Mouse (Mus musculus) MN1 (cell line): ENCODE measurements at regions not wholly inside any gene's neighbourhood (a gene's known extent, or its start where the extent isn't known, plus 50 kb on each side); places are given as distances from the start of the nearest gene placed in this dataset.

Experiments used
- DNase-seq: peaks from one replicate; pipeline ENCODE4 v3.0.0-alpha.2; 2016; ENCODE audit warnings: low spot score

DNA sequence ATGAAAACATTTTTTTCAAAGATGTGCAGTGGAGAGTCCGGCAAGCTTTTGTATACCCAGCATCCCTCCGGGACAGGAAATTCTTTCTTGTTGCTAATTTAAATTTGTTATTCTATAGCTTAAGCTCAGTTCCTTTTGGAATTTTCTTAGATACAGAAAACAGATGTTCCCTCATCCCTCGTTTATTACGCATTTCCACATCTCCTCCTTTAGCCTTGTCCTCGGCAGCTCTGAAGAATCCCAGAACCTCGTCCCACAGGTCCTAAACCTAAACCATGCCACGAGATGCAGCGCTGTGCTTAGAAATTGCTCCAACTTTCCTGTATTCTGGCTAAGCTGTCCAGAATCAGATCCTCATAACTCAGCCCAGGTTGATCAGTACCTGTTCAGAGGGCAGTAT is 332.0 kb downstream of the Adgrl2 start:
- DNase-seq: no peak

DNA sequence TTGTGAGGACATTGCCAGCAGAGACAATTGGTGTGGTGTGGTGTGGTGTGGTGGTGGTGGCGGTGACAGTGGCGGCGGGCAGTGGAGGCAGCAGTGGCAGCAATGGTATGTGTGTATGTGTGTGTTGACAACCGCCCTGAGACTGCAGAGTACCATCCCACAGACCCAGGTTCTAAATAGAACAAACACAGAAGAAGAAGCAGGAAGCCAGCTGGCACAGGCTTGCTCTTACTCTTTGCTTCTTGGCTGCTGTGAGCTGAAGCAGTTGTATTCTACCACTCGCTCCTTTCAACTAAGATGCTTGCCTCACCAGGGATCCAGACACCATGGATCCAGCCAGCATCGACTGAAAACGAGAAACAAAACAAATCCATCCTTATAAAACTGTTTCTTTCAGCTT is 334.2 kb downstream of the Adgrl2 start:
- no peak for DNase-seq

DNA sequence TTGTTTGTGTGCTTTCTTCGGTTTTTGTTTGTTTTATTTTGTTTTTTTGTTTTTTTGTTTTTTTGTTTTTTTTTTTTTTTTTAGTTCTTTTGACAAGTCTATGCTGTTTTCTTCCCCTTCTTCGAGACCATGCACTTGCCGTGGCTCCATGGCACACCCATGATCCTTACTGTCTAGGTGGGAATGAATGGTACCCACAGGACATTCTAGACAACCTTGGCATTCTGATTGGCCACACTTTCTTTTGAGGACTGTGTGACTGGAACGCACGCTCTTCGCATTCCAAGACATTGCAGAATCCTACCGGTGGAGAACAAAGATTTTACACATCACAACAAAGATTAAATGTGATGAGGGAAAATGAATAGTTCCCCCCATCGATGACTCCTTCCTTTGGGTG is 340.1 kb downstream of the Adgrl2 start:
- no peak for DNase-seq

DNA sequence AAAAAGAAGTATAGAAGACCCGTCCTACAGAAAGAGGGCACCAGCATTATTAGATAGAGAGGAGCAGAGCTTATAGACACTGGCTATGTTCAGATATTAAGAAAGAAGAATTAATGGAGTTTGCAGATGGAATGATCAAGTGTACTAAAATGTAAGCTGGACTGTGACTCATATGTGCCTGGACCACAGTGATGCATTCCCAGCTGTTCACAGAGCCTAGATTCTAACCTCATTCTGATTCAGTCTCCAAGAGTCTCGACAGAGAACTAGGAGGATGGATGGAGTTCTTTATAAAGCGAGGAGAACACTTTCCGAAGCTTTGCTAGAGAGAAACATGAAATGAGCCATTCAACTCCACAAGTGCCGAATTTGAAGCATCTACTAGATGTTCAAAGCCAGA is 345.4 kb downstream of the Adgrl2 start:
- DNase-seq: no peak

DNA sequence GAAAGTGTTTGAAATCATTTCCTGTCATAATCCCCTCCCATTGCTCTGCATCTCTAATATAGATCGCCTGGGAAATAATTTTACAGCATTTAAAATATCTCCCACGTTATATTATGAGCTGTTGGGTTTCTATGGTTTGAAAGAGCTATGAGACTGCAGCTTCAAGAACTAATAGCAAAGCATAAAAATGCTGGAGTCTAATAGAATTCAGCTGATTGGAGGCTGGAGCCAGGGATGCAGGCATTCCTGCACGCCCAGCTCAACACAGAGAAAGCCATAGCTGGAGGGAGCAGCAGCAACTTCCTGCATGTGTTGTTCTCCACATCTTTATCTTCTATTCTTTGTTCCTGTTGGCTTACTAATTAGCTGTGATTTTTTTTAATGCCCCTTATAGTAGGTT is 348.8 kb downstream of the Adgrl2 start:
- no peak for DNase-seq

DNA sequence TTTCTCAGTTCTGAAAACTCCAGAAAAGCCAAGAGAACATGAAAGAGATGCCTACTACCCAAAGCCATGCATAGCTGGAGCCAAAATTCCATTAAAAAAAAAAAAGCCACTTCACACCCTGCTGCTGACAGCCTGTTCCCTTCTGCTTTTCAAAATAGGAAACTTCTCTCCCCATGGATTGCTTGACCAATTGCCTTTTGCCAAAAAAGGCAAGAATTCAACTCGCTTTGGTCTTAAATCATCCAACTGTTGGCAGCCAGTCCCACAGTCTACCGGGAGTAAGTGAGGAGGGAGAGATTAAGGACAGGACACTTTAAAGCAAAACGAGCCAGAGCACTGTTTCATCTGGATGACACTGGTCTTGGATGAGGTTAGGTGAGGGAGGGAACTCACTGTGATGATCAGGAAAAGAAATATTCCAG is 349.7 kb downstream of the Adgrl2 start:
- DNase-seq: no peak

DNA sequence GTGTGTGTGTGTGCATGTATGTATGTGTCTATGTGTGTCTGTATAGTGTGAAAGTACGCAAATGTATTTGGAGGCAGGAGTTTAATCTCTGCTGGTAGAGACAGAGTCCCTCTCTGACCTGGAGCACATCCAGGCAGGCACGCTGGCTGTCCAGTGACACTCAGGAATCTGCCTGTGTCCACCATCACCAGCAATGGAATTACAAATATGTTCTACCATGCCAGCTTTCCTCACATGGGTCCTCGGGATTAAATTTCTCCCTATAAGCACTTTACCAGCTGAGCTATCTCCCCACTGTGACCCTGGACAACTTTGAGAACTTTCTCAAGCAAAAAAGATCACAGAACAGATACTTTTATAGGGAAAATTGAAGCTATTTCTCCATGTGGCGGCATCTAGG is 355.3 kb downstream of the Adgrl2 start:
- DNase-seq: no peak

DNA sequence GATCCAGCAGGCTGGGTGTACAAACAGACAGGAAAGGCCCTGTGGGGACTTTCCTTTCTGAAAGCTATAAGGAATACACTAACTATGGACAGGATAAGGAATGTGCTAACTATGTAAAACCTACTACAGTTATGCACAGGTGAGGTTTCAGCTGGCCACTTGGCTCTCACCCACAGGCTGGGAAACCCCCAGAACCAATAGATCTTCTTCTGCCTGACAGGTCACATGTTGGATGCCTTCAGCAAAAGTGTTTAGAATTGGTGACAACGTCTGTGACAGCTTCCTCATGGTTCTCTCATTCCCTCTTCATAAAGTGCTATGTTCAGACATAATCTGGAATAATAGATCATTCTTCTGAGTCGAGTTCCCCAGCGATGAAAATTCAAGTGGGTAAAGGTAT is 356.0 kb downstream of the Adgrl2 start:
- no peak for DNase-seq

DNA sequence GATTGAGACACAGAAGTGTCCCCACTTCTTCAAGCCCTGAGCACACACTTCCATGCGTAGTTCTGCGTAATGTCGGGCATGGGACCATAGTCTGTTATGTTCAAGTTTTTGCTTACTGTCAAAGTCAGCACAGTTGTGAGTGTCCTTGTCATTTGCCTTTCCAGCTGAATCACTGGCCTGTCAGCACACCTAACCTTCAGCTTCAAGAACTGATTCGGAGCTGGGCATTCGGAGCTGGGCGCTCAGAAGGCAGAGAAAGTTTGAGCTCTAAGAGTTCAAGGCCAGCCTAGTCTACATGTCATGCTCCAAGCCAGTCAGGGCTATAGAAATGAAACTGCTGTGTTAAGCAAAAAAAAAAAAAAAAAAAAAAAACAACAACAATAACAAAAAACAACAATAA is 357.1 kb downstream of the Adgrl2 start:
- no peak for DNase-seq

DNA sequence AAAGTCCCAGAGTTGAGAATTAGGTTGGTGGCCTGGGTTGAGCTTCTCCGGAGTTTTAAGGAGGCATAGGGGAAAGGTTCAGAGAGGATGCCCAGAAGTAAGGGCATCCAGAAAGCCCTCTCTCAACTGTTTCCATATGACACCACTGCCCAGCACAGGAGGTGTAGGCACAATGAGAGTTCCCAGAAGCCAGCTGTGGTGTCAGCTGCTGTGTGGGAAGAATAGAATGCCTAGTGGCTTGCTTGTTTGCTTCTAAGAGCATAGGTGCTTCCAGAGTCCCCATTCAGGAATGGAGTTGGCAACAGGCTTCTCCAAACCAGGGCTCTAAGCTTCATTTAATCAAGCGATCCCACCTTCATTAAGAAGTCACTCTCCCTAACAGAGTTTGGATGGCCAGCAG is 357.9 kb downstream of the Adgrl2 start:
- no peak for DNase-seq

DNA sequence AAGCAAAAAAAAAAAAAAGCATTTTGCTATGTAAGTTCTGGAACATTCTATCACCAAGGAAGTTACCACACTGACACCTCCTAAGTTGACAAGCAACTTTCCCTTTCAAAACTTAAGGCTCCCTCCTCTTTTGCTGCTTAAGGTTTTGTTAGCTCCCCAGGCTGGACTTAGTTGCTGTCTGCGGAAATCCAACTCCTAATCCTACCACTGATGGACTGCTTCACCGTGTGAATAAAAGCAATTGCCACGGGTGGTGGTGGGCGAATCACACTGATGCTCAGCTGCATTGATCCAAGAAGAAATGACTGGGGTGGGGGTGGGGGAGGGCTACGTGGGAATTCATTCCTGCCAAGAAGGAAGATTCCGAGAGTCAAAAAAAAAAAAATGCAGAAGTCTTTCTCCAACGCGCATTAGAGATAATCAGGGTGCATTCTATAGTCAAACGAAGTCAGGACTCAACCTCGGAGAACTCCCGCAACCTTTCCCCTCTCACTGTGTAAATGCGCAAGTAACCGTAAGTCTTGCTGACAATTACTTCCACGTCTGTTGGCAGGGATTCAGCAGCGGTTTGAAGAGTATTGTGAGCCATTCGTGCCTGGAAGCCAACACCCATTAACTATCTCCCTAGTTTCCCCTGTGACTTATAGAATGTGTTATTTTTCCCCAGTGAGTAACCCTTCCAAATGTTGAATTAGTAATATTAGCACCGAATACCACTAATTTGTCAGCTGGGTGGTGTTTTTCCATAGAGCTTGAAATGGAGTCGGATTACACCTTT is 358.8 kb downstream of the Adgrl2 start:
- no peak for DNase-seq

DNA sequence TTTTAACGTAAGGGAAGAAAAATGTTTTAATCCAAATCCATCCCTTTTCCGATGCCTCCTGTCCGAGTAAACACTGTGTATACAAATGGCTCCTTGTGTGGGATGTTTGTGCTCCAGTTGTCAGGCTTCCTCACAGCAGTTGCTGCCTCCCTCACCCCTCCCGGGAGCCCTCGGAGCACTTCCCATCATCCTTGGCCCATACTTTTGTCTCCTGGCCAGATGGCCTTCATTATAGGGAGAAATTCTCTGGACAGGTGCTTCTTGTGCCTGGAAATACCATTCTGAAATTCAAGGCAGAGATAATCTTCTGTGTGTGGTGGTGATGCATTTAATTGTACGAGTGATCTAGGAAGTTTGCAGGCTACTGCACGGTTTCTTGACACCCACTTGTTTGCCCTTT is 359.5 kb downstream of the Adgrl2 start:
- DNase-seq: no peak

DNA sequence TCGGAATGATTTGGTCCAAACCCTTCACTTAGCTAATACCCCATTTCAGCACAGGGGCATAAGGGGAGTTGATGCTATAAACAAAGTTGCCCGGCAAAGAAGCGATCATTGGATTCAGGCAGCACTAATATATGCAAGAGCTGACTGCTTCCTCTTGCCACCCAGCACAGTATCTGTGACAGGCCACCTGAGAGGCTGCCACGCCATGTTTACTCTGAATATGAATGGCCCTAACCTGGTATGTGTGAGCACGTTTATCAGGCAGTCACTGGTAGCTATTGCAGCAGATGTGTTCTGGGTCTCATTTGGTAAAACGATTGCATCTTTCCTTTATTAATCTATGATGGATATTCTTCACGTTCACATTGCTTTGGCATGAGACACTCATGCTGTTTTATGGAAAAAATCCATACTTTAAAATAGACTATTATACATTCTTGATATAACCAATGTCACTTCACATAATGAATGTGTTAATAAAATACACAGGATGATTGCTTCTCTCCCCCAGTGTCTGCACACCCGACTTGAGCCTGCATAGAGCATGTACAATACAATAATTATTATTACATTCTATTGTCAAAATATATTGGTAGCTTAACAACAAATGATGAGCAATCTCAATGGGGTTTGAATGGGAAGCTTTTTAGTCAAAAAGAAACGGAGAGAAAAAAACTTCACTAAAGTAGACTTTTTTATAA is 375.2 kb downstream of the Adgrl2 start:
- DNase-seq: no peak

DNA sequence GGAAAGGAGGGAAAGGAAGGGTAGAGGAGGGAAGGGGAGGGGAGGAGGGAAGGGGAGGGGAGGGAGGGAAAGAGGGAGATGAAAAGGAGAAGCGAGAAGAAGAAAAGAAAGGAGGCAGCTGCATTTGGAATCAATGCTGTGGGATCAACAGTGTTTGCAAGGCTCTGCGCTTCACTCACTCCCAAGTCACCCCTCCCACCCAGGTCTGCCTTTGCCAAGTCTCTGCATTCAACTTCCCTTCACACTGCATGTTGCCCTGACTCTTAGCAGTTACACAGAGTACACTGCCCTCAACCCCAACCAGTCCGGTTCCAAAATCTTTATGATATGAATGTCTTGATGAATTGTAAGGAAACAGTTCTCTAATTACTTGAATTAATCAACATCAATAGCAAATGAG is 376.9 kb downstream of the Adgrl2 start:
- no peak for DNase-seq

DNA sequence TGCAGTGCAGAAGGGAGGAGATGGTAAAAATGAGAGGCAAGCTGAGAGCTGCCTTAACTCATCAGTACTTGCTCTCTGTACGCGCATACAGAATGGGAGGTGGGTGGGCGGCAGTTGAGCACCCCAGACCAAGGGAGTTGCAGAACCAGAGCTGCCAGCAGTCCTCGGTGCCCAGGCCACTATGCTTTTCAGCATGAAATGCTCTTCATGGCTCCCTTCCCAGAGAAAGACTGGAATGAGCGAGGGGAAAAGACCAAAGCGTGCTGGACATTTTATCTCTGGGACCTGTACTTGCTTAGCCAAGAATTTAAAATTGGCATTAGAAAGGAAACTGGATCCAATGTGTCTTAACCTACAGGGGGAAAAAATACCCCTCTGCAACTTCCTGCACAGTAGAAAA is 387.1 kb downstream of the Adgrl2 start:
- DNase-seq: no peak

DNA sequence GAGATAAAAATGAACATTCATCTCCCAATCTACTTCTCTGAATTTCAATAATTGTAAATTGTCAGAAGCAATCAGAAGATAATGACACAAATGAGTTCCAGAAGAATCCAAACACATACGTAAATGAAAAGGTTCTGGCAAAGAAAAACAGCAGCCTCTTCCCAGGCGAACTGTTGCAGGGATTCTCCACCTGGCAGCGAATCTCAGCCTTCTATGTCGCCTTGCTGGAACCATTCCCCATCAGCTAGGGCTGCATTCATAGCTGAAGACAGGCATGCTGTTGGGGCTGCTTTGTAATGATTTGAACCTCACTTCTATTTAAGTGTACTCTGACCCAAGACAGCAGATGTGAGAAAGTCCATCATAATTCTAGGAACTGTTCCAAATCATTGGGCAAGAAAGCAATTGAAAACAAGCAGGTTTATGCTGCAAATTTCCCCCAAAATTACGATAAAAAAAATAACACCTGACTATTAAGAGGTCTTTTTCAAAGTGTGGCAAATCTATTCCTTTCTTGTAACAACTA is 387.6 kb downstream of the Adgrl2 start:
- no peak for DNase-seq

DNA sequence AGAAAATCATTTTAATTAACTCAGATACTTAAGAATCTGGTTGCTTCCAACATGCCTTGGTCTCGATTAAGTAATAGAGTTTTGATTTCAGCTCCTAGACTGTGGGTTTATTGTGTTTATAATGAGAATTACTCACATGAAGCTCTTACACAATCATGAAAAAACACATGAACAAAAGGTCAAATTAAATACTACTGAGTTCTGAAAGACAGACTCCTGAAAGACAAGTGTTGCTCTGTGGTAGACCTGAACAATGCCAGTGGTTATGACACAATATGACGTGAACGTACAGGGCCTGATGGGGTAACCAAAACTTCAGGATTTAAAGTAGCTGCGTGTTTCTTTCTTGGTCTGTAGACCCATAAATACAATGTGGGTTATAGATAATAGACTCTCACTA is 394.8 kb downstream of the Adgrl2 start:
- no peak for DNase-seq

DNA sequence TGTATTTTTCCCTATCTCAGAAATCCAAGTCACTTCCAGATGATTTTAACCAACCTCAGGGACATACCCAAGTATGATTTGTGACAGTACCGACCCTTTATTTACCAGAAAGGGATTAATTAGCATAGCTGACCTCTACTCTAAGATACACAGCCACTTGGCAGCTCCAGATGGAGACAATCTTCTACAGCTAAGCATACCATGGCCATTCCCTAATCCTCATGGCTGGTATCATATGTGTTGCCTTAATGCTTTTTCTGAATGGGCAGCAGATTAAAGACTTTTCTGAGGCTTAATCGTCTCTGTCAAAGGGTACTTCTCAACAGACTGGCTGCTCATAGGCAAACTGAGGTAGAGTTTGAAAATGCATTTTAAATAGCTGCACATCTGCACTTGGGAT is 400.8 kb downstream of the Adgrl2 start:
- no peak for DNase-seq

DNA sequence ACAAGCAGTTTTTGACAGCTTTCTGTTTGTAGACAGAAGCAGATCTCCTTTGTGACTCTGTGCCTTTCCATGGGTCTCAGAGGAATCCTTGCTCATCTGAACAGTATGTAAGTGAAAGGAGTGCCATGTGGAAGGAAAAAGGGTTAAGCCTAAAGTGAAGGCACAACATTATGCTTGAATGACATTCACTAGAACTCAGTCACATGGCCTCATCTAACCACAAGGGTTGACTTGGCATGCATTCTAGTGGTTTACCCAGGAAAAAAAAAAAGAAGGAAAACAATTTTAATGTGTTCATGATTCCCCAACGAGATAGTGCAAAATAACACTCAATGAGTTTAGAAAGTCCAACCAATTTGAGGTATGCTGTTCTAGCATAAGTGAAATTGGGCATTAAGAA is 414.6 kb downstream of the Adgrl2 start:
- DNase-seq: no peak

DNA sequence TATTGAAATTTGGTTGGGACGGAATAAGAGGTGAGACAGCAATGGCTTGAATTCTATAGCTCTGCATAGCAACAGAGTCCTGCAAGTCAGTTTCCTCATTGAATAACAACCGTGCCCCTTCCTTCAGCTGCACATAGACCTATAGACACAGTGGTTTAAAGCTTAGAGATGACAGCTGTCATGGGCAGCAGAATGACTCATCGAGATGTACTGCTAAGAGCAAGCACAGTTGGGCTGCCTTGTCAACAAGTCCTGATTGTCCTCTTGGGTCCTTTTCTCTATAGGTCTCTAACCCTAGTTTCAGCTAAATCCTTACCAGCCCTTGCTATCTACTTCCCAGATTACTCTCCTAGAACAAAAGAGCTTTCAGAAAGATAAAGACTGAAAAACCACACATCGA is 417.9 kb downstream of the Adgrl2 start:
- DNase-seq: no peak

DNA sequence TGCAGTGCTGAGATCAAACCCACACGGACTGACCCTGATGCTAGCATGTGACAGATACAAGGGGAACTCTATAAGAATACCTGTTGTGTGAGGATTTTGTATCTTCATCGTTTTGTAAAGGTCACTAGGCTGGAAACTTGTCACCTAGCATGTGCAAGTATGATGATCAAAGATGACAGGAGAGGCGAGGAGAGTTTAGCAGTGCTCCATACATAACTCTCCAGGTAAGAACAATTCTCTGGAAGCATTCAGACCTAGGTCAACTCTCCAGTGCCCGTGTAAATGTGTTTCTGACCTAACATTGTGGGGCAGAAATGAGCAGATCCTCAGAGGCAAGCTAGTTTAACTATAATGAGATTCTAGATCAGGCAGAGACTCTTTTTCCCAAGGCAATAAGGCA is 425.6 kb downstream of the Adgrl2 start:
- no peak for DNase-seq

DNA sequence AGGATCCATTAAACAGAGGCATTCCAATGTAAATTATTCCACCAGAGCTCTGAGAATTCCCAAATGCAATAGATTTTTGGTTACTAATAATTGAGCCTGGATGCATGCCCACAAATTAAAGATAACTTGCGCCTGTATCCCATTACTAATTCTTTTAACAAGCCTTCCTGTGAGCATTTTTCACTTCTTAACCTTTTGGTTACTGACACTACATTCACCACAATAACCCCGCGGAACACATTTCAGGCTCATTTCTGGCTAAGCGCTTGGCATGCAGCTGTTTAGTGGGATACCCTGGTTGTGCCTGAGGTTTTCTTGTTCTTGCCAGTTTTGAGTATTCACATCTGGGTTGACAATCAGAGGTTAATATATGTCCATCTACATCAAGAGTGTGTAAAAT is 429.1 kb downstream of the Adgrl2 start:
- no peak for DNase-seq

DNA sequence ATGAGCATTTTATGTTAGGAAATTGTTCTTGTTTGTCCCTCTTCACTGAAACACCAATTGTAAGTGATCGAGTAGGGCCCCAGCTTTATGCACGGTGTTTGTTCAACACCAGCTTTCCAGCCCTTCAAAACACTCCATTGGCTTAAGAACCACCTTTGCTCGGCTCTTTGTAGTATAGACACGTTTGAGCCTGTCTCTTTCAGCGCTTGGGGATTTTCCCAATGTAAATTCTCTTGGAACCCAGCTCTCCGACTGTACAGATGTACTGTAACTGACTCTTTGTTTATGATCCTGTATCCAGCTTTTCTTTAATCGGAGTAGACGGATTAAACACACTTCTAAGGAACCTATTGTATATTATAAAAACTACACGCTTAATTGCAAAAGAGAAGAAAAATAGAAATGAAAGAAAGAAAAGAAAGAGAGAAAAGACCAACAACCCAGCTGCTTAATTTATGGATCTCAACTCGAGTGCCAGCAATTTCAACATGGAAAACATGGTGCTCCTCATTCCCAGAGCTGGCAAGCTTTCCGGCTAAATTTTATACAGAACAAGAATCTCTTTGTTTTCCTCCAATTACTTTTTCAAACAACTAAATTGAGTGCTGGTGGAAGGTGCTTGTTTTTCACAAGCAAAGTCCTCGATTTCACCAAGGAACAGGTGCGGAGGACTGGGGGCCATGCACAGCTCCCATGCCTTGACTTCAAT is 430.4 kb downstream of the Adgrl2 start:
- no peak for DNase-seq
